Mouse (Mus musculus): ENCODE results near the gene Eea1.
"Not testable (repeated sequence)": the region's sequence is repeated elsewhere in the genome, so short reads cannot be mapped to it uniquely, and the experiment has no call there.

Gene Eea1

DNA sequence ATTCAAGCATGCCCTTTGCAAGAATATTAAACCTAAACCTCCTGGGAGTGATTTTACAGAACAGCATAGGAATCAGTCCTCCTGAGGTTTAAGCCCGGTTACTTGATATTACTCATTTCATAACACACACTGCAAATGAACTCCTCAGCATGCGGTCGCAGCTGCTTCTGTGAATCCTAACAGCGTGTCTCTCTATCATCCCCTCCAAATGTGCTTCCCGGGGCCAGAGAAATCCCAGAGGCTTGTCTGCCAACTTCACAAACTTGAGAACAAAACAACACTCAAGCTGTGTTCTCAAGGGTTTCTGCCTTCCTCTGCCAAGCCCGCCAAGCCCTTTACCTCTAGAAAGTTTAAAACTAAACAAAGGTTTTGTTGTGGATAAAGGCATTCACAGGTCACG, 135.4 kb downstream of the Eea1 start:
- DNase-seq = peak; percentile 16

DNA sequence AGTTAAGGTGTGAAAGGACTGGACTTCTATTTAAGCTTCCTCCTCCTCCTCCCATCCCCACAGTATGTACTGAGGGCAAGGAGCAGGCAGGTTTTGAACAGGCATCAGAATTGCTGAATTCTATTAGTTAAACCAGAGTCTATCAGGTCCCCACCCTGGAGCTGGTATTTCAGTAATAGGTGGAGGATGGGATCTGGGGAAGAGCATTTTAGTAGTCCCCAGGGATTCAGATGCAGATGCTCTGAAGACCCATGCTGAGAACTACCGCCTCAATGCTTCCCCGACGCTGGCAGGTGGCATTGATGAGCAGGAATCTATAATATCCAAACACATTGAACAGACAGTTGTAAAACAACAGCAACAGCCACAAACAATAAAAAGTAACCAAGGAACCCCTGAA, 136.0 kb downstream of the Eea1 start:
- DNase-seq = no peak

DNA sequence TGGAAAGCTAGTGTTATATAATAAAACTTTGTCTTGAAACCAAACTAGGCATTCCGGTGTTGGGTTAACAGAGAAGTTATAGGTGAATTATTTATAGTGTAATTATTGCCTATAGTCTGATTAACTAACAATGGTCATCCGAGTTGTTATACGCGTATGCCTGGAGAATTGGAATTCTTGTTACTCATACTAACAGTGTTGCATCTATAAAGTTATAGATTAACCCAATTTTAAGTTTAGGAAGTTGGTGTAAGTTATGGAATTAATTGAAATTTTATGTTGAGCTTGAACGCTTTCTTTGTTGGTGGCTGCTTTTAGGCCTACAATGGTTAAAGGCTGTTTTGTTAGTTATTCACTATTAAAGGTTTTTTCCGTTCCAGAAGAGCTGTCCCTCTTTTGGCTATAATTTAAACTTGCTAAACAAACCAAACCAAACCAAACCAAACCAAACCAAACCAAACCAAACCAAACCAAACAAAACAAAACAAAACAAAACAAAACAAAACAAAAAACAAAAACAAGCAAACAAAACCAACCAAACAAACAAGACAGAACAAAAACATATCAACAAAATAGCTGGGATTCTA, 137.1 kb downstream of the Eea1 start:
- not testable (repeated sequence) for DNase-seq

DNA sequence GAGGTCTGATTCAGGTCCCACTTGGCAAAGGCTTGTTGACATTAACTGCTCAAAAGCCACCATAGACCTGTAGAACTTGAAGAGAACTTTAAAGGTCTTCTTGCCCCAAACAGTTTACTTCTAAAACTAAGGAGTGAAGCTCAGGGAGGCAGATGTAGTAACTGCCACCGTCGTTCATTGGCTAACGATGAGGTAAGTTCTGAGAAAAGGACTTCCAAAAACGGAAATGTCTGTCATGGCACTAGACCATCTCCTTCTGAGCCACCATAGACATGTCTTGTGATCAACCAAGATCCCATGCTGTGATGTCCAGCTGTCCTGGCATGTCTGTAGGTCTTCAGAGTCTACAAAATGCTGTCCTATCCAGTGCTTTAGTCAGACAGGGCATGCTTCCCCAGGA, 139.4 kb downstream of the Eea1 start:
- no peak for DNase-seq

DNA sequence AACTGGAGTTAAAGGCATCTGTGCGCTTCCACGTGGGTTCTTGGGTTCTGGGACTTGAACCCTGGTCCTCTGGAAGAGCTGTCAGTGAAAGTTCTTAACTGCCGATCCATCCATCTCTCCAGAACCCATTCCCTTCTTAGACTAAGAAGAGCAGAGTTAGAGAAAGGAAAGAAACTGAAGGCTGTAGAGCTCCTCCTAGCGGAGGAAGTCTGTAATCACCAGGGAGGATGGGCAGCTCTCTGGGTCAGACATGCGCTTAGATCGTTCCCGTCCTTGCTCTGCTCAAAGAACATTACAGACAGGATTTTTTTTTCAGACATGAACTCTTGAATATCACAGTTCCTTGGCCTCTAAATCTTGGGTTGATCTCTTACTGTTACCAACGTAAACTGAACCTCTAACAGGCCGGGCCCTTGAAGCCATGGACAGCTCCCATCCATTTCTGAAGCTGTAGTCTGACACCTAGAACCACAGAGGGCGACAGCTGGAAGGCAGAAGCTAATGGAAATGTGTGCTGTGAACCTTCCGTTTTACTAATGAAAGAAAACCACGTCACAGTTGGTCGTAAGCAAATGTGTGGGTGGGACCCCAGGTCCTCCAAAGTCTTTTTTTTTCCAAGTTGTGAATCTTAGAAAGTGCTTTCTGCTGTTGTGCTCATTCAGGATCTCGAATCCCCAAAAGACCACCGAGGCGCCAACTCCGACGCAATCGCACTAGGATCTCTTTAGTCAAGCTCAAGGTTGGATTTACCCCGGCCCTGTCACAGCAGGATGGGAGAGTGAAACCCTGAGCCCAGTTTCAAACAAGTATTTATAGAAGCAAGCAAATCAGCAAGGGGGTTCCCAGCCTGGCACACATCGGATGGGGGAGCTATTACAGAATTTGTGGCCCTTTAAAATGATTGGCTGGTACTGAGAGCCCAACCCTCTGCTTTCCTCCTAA, 140.3 kb downstream of the Eea1 start:
- DNase-seq = no peak

DNA sequence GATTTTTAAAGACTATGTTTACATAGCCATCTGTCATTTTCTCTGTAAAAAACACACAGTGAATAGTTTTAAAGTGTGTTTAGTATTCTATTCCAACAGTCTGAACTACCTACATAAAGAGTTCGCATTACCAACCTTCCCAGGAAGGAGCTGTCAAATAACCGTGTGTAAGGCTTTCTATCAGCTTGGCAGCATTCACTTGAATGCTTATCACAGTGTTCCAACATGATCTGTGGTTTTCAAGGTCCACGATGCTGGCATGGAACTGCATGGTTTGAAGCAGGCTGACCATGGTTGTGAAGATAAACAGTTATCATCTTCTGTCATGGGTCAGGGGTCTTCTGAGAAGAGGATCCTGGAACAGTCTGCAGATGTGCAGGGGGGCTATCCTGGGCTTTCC, 141.8 kb downstream of the Eea1 start:
- no peak for DNase-seq

DNA sequence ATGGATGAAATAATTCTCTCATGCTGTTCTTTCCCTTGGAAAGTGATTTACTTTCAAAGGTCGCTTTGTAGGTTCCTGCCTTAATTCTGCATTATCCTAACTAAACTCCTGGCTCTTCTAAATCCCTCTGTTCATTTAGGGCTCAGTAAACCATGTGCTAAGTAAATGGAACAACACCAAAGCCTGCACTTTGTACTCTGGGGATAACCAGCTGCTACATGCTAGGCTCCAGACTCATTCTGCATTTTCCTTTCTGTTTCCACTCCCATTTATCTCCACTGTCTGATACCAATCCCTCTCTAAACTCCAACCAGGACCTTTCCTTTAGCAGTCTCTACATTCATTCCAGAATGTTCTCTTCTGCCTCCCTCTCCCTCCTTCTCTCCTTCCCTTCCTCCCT, 149.3 kb downstream of the Eea1 start:
- DNase-seq = no peak

DNA sequence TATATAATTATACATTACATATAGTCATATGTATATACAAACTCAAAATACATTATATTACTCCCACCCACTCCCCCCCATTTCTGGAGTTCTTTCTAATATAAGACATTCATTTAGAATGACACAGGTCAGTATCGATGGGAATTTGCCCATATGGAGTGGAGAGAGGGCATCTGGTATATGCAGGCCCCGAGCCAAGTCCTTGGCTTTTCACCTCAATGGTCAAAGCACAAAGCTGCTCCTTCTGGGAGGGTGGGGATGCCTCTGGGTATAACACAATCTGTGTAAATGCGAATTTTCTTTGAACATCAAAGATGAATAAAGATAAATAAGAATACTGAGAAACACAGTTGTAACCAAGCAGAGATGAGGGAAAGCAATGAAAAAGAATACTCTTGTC, 149.9 kb downstream of the Eea1 start:
- DNase-seq = no peak

DNA sequence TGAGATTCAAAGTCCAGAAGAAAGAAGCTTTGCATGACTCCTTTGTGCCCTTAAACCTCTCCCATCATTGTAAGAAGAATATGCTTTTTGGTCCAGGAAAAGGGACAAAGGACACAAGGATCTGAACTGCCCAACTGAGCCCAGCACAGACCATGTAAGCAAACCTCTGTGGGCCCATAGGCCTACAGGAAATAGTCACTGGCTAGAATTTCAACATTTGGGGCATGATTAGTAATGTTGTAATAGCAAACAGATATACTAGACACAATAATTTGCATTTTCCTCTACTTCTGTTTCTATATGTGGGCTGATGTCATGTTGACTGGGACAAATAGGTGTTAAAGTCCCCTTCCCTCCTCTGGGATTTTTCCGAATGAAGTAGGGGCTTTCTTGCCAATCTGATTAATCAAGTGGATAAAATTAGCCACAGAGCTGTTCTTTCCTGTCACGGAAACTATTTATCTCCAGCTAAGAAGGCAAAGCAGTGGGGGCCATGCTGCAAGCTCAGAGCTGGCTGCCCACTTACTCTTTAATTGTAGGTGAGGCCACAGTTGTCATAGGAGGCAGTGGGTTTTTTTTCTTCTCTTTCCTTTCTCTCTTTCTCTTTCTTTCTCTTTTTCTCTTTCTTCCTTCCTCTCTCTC, 153.6 kb downstream of the Eea1 start:
- no peak for DNase-seq

DNA sequence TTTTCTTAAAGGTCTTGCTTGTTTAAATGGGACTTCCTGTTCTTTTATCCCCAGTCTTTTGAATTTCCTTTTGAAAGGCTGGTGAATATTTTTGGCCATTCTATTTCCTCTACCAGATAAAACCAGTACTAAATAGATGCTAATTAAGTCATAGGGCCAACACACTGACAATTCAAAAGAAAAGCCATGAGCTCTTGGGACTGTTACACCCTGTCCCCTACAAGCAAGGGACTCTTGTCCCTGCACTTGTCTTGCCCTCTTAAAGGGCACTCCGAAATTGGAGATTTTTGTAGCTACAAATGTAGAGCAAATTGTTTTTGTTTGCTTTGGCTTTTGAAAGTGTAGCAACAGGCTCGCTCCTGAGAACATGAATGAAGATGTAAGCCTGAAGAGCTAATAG, 154.1 kb downstream of the Eea1 start:
- no peak for DNase-seq
